Mouse (Mus musculus): ENCODE data around the gene Grem2.

DNA sequence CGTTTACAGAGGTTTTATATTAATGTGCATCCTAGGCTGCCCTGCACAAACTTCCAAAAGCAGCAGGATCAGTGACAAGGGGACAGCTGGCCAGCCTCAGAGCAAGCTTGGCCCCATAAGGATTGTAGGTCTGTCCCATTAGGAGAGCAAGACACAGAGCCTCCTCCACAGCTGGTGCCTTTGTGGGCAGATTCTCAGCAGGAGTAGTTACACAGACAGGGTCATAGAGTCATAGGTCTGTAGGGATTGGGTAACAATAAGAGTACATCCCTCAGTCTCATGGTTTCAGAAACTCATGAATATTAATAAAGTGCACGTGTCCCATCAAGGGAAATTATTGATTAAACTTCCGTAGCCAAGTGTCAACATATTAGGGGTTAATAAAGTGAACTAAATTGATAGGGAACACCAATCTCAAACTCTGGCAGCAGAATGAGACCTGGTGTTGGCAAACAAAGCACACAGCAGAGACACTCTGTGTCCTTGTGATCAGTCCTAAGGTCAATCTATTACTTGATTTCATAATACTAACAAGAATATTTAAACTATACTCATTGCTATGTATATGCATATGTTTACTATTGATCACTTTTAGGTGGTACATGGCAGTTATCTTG, 9.5 kb upstream of the Grem2 start:
- no peak for TF ChIP-seq POLR2A (IDR thresholded peaks at IDR 0.05; ENCODE audit: borderline replicate concordance, low read depth, low read length)
- TF ChIP-seq CTCF (IDR thresholded peaks at IDR 0.05; ENCODE audit: low read depth, low read length) = no peak

Measured in bone marrow macrophage, adult 2 months (primary cell).